Mouse (Mus musculus) left cerebral cortex, postnatal 14 days (tissue): ENCODE measurements at regions not wholly inside any gene's neighbourhood (a gene's known extent, or its start where the extent isn't known, plus 50 kb on each side); places are given as distances from the start of the nearest gene placed in this dataset.

Source experiments
- DNase-seq, 2 experiments: peaks; one replicate each; pipeline ENCODE4 v3.0.0; 2021 to 2022; ENCODE audit warnings: low spot score in 2 of 2, mixed read lengths in 1 of 2
- intact Hi-C: fragments of 180-260 bp; cut with DNase I; formaldehyde crosslinking; loops from one replicate; pipeline ENCODE4 v1.15.1; 2025

GRCm38 (mm10) chr17:93609261-93609660 lies 410.4 kb downstream of the Adcyap1 start:
- no peak for DNase-seq
- intact Hi-C loops = no loop called here

- intact Hi-C loops = no loop called here
- DNase-seq = peak; percentile 10 to 15
These were observed 411.3 kb downstream of the Adcyap1 start for GRCm38 (mm10) chr17:93609942-93610596.
